Mouse (Mus musculus): Measurements from ENCODE around the gene Ugt1a6b.
"Not testable (repeated sequence)": the region's sequence is repeated elsewhere in the genome, so short reads cannot be mapped to it uniquely, and the experiment has no call there.

Gene Ugt1a6b

GRCm38 (mm10) chr1:88224029-88224776, 121.2 kb downstream of the Ugt1a6b start:
- no peak for DNase-seq (ENCODE audit: low read depth)

DNA sequence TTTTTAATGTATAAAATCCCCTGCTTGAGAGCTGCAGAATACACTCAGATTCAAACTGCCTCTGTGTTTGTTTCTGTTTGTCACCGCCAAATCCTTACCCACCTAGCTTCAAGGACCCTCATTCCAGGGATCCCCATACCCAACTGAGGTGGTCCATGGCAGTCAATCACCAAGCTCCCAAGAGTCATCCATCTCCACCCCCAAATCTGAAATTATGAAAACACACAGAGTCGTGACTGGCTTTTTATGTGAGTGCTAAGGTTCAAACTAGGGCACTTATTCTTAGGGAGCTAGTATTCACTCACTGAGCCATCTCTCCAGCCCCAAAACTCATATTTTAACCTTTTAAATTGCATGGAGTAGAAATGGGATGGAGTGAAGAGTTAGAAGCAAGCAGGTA, 122.2 kb downstream of the Ugt1a6b start:
- DNase-seq (ENCODE audit: low read depth), result not testable (repeated sequence)

DNA sequence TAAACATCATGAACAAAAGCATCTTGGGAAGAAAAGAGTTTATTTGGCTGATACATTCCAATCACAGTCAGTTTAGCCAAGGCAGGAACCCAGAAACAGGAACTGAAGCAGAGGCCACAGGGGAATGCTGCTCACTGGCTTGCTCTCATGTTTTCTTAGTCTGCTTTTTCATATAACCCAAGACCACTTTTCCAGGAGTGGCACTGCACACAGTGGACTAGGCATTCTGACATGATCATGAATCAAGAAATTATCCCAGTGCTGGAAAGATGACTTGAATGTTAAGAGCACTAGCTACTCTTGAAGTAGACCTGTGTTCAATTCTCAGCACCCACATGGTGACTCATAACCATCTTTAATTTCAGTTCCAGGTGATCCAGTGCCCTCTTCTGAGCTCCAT, 122.7 kb downstream of the Ugt1a6b start:
- no peak for DNase-seq (ENCODE audit: low read depth)

DNA sequence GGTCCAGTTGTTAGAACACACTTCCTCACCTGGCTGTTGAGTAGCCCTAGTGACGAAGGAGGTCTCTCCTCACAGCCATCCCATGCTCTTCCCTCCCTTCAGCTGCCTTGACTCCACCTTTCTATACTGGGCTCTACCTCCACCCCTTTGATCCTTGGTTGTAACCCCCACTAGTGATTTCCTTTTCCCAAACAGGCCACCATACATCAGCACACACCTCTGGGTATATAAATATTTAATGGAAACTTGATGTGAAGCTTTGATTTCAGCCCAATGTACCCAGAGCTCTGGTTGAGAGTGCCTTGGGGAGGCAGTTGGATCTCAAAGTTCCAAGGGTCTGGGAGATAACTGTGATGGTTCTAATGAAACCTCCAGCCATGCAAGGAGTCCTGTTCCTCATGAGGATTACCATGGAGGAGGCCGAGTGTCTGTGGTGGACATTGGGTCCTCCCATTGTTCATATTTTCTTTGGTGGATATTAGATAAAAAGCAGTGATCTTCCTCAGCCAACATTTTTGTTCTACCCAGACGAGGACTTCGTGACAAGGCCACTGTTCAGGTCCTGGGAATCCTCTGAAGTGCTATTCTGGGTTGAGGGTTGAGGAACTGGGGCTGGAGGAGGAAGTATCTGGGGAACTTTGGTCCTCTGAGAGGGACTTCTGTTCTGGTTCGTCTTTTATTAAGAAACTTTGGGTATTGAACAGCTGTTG, 123.8 kb downstream of the Ugt1a6b start, which contains the start of gene Mroh2a:
Mroh2a (plus strand) TSS at position 317 of the 710 bp plus-strand sequence.
- DNase-seq (ENCODE audit: low read depth), result no peak

GRCm38 (mm10) chr1:88227482-88227881, 124.4 kb downstream of the Ugt1a6b start:
- no peak for DNase-seq (ENCODE audit: low read depth)

DNA sequence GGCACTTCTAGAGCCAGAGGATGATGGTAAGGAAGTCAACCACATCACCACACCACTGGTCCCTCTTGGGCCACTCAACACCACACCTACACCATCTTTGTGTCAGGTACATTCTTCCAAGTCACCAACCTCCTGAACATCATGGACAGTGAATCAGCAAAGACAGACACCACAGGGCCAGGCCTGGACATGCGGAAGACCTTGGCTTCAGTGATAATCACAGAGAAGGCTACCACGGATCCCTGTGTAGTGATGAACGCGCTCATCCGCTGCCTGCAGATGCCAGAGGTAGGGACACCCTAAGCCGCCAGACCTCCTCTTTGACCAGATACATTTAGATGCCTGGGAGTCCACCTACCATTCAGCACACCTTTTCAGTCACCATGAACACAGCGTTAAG, 125.1 kb downstream of the Ugt1a6b start:
- no peak for DNase-seq (ENCODE audit: low read depth)

DNA sequence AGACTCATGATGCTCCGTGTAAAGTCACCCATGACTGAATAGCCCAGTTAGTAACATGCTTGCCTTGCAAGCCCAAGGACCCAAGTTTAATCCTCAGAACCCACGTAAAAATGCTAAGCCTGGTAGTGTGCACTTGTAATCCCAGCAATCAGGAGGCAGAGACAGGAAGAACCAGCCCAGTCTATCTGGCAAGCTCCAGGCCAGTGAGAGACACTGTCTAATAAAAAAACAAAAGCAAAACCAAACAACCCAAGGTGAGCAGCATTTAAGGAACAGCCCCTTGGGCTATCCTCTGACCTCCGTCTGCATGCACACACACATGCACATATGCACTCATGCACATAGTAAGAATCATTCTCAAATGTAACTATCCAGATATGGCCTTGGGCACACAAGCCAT, 126.5 kb downstream of the Ugt1a6b start:
- DNase-seq (ENCODE audit: low read depth), result no peak

GRCm38 (mm10) chr1:88229986-88230385, 126.9 kb downstream of the Ugt1a6b start:
- no peak for DNase-seq (ENCODE audit: low read depth)

DNA sequence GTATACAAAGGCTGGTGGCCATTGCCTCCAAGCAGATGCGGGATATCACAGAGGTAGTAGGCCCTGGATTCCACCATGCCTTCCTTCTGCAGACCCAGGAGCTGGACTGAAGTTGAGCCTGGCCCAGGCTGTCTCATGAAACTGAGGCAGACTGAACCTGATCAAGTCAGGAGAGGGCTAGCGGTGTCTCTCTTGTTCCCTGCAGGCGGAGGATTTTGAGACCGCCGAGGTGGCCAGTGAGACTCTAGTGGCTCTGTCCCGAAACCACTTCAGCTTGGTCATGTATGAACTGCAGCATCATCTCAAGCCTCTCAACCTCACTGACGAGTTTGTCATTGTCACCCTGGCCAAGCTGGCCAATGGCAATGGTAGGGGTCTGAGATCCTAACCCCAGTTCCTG, 127.4 kb downstream of the Ugt1a6b start:
- DNase-seq (ENCODE audit: low read depth), result no peak

- no peak for DNase-seq (ENCODE audit: low read depth)
Measured at GRCm38 (mm10) chr1:88230981-88231802, 128.1 kb downstream of the Ugt1a6b start.

- no peak for DNase-seq (ENCODE audit: low read depth)
Measured at GRCm38 (mm10) chr1:88231803-88232499, 128.9 kb downstream of the Ugt1a6b start.

DNA sequence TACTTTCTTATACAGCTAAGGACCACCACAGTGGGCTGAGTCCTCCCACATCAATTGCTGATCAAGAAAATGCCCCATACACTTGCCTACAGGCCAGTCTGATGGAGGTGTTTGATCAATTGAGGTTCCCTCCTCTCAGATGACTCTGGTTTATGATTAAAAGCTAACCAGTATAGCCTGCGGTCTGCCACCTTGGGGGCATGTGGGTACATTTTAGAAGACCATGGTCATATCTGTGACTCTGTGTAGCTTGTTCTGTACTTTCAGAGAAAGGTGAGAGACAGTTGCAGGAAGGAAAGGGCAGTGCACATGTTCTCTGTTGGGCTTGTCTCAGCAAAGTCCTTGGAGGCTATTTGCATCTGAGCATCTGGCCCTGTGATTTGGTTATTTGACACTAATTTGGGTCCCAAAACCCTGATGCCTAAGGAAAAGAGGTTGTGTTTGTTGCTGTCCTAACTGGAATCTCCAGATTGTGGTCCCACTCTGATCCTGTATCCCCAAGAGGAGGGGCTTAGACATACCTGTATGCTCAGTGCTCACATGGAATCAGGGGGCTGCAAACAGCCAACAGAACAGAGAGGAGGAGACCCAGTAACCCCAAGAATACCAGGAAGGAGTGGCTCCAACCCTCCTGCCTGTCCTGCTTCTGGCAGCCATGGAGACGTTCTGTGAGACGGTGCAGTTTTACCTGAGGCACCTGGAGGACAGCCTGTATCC, 129.8 kb downstream of the Ugt1a6b start:
- no peak for DNase-seq (ENCODE audit: low read depth)

- no peak for DNase-seq (ENCODE audit: low read depth)
Measured at GRCm38 (mm10) chr1:88233421-88234247, 130.6 kb downstream of the Ugt1a6b start.

DNA sequence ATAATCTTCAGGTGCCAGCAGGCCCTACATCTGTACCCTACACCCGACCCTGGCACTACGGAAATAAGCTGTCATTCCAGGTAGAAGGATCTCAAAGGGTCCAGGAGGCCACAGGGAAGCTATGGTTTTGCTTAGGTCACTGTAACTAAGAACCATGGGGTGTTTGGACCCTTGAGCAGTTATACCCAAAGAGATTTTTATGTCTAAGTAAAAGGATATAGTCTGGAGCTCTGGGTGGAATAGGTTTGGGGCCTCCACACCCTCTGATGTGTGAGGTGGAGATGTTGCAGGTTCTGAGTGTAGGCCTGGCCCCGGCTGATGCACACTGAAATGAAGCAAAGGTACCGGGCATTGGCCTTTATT, 131.2 kb downstream of the Ugt1a6b start:
- DNase-seq (ENCODE audit: low read depth), result no peak

- no peak for DNase-seq (ENCODE audit: low read depth)
Measured at GRCm38 (mm10) chr1:88234646-88235045, 131.6 kb downstream of the Ugt1a6b start.

DNA sequence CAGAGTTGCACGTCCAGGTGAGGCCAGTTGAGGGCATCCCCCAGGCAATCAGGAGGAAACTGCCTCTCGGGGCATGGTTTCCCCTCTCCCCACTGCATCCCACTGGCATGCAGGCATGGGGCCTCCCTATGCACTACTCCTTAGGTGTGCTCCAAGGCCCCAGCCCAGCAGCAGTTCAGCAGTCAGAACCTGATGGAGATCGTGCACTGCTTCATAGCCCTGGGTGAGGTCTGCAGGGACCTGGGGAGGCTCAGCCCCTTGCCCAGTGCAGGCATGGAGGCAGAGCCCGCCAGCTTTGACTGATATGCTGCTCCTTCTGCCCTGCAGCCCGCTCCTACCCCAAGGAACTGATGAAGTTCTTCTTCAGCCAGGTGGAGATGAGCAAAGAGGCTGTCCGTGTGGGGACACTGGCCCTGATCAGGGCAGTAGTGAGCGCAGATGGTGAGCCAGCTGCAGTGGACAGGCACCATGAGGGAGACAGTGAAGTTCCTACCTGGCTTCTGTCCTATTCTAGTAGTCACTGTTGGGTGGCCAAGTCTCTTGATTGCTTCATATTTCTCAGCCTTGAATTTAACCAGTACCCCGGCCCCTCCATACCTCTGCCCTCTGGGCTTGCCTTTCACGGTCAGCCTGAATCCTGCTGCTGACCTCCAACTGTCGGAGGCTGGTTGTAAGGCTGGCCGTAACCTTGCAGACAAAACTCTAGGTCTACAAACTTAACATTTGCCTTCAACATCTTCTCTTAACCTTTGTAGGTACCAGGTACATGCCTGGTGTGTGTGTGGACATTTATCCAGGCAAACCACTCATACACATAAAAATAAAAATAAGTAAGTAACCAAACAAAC, 132.2 kb downstream of the Ugt1a6b start:
- DNase-seq (ENCODE audit: low read depth), result no peak

DNA sequence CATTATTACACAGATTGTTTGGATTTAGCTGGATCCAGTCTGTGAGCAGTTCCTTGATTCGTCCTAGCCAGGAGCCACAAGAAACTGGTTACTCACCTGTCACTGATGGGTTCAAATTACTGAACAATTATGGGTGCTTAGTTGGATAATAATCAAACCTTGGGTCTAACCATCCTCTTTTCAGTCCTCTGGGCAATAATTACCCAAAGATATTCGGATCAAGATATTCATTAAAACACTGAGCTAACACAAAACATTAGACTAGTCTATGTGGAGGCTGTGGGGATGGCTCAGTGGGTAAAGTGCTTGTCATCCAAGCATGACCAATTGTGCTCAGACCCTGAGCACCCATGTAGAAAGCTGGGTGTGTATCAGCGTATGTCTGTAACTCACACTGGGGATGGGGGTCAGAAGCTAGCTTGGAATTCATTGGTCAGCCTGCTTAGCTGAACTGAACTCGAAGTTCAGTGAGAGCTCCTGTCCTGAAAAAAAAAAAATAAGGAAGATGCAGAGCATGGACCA, 132.9 kb downstream of the Ugt1a6b start:
- no peak for DNase-seq (ENCODE audit: low read depth)

DNA sequence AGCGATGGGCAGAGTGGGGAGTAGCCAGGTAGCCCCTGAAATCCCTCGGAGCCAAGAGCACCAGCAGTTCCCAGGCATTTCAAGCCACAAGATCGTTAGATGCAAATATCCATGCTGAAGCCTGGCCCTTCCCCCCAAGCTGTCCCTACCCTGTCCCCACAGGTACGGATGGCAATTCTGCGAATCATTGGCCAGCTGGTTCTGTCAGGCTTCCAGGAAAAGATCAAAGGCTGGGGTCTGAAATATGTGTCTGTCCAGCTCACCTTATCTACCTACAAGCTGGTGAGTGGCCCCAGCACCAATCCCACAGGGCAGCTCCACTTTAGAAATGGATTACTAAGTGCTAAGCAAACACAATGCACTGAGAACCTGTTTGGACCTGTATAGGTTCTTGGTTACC, 134.3 kb downstream of the Ugt1a6b start:
- DNase-seq (ENCODE audit: low read depth), result no peak

- DNase-seq (ENCODE audit: low read depth), result no peak
Measured at GRCm38 (mm10) chr1:88238771-88239170, 135.7 kb downstream of the Ugt1a6b start.

Measured in fibroblast of lung, adult 2 months (primary cell).